Mouse (Mus musculus) stomach, postnatal 0 days (tissue): ENCODE measurements at regions not wholly inside any gene's neighbourhood (a gene's known extent, or its start where the extent isn't known, plus 50 kb on each side); places are given as distances from the start of the nearest gene placed in this dataset.

ENCODE experiments used
- CTCF ChIP-seq: IDR thresholded peaks from 2 replicates; pipeline ENCODE4 v1.5.1; 2016; ENCODE audit warnings: antibody characterized with exemption, low read depth, mild to moderate bottlenecking, moderate library complexity
- EP300 ChIP-seq: optimal IDR thresholded peaks from 2 replicates; pipeline ENCODE3; 2016; ENCODE audit warnings: antibody characterized with exemption

- no peak for TF ChIP-seq CTCF
- TF ChIP-seq EP300: no peak
Observed at GRCm38 (mm10) chr10:71525290-71525689, 177.7 kb downstream of the Ipmk start.
